Mouse (Mus musculus) MN1 (cell line): ENCODE results near the gene Prrc2b.
A peak's percentile ranks its signal among the peaks of the same experiment; 100 is the strongest.

Experiments used
- DNase-seq: peaks from one replicate; pipeline ENCODE4 v3.0.0-alpha.2; 2016; ENCODE audit warnings: low spot score

Gene Prrc2b

GRCm38 (mm10) chr2:32187019-32187551 is 36.2 kb downstream of the Prrc2b start:
- no peak for DNase-seq

GRCm38 (mm10) chr2:32187649-32188048 is 36.8 kb downstream of the Prrc2b start:
- no peak for DNase-seq

DNA sequence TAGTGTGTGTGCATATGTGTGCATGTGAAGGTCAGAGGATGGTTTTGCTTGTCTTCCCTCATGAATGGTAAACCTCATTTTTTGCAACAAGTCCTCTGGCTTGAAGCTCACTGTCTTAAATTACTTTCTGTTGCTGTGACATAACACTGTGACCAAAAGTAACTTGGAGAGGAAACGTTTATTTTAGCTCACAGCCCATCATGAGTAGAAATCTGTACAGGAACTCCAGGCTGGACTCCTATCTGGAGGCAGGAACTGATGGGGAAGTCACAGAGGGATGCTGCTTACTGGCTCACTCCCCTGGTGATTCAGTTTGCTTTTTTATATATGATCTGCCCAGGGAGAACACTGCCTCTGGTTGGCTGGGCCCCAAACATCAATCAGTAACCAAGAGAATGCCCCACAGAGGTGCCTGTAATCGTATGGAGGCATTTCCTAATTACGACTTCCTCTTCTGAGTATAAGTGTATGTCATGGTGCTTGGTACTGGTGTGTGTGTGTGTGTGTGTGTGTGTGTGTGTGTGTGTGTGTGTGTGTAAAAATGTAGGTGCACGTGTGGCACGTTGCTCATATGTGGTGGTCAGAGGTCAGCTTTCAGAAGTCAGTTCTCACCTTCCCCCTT is 38.3 kb downstream of the Prrc2b start:
- no peak for DNase-seq

DNA sequence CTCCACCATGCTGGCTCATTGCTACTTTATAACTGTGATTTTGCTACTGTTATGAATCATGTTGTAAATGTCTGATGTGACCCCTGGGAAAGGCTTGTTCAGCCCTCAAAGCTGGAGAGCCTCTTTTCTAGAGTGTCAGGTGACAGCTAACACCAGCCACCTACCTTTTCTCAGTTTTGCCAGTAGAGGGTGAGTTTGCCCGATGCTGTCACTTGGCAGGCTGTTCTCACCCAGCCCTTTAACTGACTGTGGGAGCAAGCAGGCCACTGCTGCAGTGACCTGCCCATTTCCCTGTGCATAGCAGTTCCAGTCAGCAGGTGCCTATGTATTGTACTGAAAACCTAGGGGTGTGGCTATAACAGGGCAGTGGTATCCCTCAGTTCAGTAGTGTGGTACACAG is 39.7 kb downstream of the Prrc2b start:
- DNase-seq, result no peak

DNA sequence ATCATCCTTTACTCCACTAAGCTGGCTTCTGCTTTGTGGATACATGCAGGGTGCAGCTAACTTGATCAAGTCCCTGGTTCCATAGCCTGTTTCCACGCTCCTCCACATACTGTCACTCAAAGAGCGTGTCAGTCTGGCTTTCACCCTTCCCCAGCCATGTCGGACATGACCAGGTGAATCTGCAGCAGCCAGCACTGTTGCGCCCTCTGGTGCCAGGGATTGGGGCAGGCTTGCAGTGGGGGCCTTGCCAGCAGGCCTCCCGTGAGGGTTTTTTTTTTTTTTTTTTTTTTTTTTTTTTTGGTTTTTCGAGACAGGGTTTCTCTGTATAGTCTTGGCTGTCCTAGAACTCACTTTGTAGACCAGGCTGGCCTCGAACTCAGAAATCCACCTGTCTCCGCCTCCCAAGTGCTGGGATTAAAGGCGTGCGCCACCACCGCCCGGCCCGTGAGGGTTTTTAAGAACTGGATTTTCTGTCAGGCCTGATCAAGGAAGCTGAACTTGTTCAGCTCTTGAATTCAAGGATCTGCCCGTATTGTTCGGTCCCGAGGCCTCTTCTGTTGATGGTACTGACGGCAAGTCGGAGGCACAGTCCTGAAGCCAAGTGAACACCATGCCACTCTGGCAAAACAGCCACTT is 41.1 kb downstream of the Prrc2b start:
- DNase-seq, result peak; percentile 75

GRCm38 (mm10) chr2:32198977-32199376 is 48.1 kb downstream of the Prrc2b start:
- no peak for DNase-seq

GRCm38 (mm10) chr2:32200033-32200432 is 49.2 kb downstream of the Prrc2b start:
- DNase-seq, result no peak

DNA sequence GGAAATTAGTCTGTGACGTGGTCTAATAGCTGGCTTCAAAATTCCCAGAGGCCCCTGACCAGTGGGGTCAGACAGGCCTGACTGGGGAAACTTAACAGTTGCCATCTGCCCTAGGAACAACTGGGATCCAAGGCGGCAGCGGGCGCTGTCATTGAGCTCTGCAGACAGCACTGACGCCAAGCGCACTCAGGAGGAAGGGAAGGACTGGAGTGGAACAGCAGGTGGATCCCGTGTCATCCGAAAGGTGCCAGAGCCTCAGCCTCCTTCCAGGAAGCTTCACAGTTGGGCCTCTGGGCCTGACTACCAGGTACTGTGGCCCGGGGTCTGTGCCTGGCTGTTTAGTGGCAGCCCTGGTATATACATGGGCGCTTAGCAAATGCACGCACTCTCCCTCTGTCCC is 49.8 kb downstream of the Prrc2b start:
- DNase-seq, result no peak

DNA sequence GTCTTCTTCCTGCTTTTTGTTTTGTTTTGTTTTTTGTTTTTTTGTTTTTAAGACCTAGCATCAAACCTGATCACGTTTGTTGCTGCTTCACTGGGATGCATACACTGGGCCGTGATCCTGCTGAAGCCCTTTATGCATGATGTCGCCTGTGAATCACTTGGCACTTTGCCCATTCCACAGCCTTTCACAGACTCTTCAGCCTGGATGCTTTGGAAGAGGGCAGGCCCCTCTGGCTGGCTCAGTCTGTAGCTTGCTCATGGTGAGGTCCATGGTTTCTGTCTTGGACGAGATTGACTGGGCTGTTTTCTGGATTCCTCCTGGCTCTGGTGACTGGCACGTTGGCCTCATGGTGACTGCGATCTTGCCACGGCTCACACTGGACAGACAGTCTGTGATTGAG is 50.6 kb downstream of the Prrc2b start:
- DNase-seq, result peak; percentile 93

DNA sequence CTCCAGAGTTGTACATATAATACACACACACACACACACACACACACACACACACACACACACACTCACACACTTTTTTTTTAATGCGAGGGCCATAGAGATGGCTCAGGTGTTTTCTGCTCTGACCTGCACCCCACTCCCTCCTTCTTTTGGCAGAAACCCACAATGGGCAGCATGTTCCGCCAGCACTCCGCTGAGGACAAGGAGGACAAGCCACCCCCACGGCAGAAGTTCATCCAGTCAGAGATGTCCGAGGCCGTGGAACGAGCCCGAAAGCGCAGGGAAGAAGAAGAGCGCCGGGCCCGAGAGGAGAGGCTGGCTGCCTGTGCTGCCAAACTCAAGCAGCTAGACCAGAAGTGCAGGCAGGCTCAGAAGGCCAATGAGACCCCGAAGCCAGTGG is 53.0 kb downstream of the Prrc2b start:
- DNase-seq, result no peak

DNA sequence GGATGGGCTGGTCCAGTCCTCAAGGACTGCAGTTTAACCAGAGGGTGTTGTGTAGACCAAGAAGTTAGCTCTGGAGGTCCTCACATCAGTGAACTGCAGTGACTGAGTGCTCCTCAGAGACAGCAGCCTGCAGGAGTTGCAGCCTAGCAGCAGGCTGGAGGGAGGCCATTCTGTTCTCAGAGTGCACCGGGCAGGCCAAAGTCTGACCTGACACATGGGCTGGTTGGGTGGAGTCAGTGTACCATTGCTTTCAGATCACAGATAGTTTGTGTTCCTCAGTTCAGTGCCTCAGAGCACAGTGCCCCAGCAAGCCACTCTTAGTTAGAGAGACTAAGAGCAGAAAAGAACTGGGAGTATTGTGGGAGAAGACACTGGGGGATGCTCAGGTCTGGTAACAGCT is 56.8 kb downstream of the Prrc2b start:
- no peak for DNase-seq

- DNase-seq, result no peak
Observed at GRCm38 (mm10) chr2:32211689-32212088, 60.8 kb downstream of the Prrc2b start.

GRCm38 (mm10) chr2:32213000-32213399 is 62.1 kb downstream of the Prrc2b start:
- DNase-seq, result no peak

GRCm38 (mm10) chr2:32215576-32215975 is 64.7 kb downstream of the Prrc2b start:
- DNase-seq, result no peak

DNA sequence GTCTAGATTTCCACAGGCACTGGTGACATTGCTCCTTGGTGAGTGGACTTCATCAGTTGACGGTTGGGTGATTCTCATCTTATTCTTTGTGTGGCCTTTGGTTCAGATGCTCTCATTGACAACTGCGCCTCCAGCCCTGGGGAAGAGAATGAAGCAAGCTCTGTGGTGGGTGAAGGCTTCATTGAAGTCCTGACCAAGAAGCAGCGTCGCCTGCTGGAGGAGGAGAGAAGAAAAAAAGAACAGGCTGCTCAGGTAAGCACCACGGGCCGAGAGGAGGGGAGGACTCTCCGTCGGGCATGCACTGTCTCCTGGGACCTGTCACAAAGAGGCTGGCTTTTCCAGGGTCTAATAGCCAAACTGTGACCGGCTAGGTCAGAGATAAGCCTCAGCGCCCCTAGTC is 65.6 kb downstream of the Prrc2b start:
- DNase-seq, result no peak

- peak; percentile 38 for DNase-seq
Observed at GRCm38 (mm10) chr2:32217656-32218055, 66.8 kb downstream of the Prrc2b start.

DNA sequence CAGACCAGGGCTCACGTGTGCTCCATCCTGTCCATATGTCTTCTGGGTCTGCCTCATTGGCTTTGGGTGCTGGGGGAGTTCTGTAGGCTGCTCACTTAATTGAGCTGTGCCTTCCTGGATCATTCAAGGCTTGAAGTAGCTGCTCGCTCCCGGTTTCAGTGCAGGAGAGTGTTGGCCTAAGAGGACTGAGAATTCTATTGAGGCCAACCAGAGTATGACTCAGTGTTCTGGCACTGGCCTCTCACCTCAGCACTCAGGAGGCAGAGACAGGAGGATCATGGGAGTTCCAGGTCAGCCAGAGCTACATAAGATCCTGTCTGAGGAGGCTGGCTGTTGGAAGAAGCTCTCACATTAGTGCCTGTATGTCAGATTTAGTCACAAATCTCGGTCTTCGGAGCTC is 67.2 kb downstream of the Prrc2b start:
- DNase-seq, result peak; percentile 48

DNA sequence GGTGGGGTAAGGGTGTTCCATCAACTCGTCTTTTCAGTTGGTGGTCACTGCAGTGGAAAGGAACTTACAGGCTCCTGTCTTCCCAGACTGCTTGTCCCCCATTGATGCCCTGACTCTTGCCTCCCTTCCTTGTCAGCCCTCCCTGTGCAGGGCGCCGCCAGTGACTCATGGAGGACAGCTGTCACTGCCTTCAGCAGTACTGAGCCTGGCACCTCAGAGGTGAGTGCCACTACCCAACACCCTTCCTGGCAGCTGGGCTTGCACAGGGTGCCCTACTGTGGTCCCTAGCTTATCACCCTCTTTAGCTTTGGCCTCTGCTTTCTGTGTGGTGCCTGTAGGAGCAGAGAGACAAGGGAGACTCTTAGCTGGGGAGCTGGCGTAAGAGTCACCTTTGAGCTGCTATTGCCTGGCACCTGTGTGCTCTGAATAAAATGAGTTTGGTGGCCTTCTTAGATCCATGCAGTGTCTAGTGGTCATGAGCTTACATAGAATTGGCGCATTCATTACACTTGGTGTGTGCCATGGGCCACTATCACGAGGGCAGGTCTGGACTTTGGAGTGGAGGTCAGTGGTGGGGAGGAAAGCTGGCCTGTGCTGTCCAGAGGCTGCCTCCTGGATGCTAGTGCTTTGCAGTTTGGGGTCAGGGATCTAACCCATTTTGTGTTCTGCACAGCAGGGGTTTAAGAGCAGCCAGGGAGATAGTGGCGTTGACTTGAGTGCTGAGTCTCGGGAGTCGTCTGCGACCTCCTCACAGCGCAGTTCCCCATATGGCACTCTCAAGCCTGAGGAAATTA is 67.9 kb downstream of the Prrc2b start:
- peak; percentile 29 for DNase-seq

DNA sequence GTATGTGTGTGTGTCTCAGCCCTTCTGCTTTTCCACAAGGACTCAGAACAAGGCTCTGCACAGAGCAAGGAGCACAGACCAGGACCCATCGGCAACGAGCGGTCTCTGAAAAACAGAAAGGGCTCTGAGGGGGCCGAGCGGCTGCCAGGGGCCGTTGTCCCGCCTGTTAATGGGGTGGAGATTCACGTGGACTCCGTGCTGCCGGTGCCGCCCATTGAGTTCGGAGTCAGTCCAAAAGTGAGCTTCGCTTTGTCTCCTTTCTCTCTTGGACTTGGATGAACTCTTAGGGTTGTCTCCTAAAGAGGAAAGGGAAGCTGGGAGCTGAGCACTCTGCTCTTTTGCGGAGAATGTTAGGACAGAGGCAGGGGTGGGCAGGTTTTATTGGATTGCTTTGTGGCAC is 68.6 kb downstream of the Prrc2b start:
- no peak for DNase-seq

DNA sequence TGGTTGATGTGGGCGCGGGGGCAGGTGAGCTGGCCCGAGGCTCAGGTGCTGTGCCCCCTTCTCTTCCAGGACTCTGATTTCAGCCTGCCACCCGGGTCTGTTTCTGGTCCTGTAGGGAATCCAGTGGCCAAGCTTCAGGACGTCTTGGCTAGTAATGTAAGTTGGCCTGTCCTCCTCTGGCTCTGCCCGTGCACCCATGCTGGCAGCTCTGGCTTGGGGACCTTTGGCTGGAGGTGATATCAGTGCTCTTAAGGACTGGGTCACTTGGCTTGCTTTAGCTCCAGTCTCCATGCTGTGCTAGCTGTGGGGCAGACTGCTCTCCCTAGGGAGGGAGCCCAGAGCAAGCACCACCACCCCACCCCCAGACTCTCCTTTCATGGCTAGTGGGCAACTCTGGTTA is 69.1 kb downstream of the Prrc2b start:
- DNase-seq, result no peak

DNA sequence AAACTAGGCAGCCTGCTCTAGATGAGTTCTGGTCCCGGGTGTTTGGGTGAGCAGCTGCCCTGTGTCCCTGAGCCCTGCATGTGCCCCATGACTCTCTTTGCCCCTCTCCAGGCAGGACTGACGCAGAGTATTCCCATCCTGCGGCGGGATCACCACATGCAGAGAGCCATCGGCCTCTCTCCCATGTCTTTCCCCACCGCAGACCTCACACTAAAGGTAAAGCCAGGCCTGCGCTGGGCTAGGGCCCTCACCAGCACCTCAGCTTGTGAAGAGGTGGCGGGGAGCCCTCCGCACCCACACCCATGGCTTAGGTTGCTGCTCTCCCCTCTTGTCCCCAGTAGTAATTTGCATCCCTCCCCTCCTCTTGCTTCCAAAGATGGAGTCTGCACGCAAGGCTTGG is 70.1 kb downstream of the Prrc2b start:
- no peak for DNase-seq

GRCm38 (mm10) chr2:32221577-32221976 is 70.7 kb downstream of the Prrc2b start:
- no peak for DNase-seq

DNA sequence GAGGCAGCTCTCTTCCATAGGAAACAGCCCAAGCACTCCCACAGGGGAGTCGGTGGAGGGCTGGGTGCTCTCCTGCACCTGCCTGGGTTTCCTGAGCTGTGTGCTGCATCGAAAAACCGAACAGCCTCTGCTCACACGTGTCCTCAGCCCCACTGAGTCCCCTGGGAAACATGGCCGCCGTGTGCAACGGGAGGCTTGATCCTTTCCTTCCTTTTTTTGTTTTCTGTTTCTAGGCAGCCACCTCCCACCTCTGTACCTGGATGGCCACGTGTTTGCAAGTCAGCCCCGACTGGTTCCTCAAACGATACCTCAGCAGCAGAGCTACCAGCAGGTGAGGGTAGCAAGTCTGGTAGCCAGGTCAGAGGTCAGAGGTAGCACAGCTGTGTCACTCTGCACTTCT is 71.2 kb downstream of the Prrc2b start:
- DNase-seq, result no peak
